Mouse (Mus musculus) heart, adult 2 months (tissue): ENCODE results near the gene Cfdp1.

Experiments used
- CTCF ChIP-seq: fragments of 200-600 bp; IDR thresholded peaks from 2 replicates; pipeline ENCODE4 v1.8.1; 2022; ENCODE audit warnings: antibody characterized with exemption, mild to moderate bottlenecking, moderate library complexity
- EP300 ChIP-seq: fragments of 200-500 bp; IDR thresholded peaks from 2 replicates; pipeline ENCODE4 v1.6.1; 2011; ENCODE audit warnings: low read depth, low read length, control low read depth; ENCODE audit not compliant: insufficient read depth
- POLR2A ChIP-seq: fragments of 200-500 bp; IDR thresholded peaks from 2 replicates; pipeline ENCODE4 v1.6.1; 2011; ENCODE audit warnings: mild to moderate bottlenecking, low read depth, low read length, control low read depth; ENCODE audit not compliant: insufficient read depth

DNA sequence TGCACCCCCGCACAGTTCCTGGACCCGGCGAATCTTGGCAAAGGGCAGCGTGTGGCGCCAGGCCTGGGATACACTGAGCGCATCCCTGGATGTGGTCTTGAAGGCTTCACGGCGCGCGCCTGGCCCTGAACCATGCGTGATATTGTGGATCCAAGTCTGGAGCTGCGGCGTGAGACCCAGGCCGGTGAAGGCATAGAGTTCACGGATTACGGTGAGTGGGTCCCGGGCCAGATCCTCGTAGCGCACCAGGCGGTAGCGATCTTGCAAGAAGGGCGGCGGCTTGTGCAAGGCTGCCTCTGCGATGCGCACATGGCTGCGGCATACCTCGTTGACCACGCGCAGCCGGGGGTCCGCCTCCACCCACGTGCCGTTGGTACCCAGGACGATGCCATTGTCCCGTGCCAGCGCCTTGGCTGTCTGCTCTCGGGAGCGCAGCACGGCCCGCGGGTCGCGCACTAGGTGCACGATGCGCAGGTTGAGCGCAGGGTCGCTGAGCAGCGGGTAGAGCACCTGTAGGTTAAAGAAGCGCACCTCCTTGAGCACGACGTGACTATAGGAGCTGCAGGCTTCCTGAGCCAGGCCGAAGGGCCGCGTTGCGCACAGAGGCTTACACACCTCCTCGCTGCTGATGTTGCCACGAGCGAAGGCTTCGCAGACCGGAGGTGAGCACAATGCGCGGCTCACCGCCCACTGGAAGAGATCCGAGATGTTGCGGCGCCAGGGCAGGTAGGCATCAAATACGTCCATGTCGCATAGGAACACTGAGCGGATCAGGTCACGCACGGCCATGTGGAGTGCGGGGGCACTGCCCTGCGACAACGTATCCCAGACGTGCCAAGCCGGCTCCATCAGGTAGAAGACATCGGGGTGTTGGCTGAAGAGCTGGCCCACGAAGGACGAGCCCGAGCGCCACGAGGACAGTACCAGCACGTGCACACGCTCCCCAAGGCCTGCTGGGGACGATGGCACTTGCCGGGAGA, 36.1 kb upstream of the Cfdp1 start:
- TF ChIP-seq POLR2A (no peak), CTCF (no peak), EP300 (no peak)
